In genomic region chr14:33303348-33303819, GRCm38 (mm10) we compare ENCODE assay signal across 8 mouse cellular contexts.
DNase-seq lines count a peak whose midpoint lies in the region; ATAC-seq and TF ChIP-seq lines count a peak whose summit lies in the region.

No protein-coding gene starts in this region.

- no peak overlapping the region for H3K9ac ChIP-seq in midbrain, embryonic 16.5 days (ENCODE audit: low read depth, low read length)

- no peak overlapping the region for H3K4me3 ChIP-seq in limb, embryonic 10.5 days
- no peak overlapping the region for H3K4me3 ChIP-seq in midbrain, embryonic 16.5 days (ENCODE audit: low read depth, low read length)
- no peak overlapping the region for H3K4me3 ChIP-seq in spleen, adult 2 months (ENCODE audit: extremely low read depth, insufficient read depth, insufficient read length)

- 0 out of 2 replicates have a peak, but pooled peaks cover under 1% of the 10 kb centered on the region for H3K27me3 ChIP-seq in limb, embryonic 10.5 days (ENCODE audit: low read depth, poor library complexity, severe bottlenecking)
- no peaks in the 10 kb centered on the region for H3K27me3 ChIP-seq in midbrain, embryonic 16.5 days (ENCODE audit: control insufficient read depth, insufficient read depth, low read depth, low read length)
- H3K27me3 ChIP-seq in spleen, adult 2 months (ENCODE audit: control insufficient read depth, insufficient read depth, low read length) = no peaks in the 10 kb centered on the region

- TF ChIP-seq CTCF in spleen, adult 2 months (IDR thresholded peaks at IDR 0.05; ENCODE audit: extremely low read depth, insufficient read depth, insufficient read length, insufficient replicate concordance) = peak; percentile 36; the same call in 1 of the 2 replicates

- H3K9me3 ChIP-seq in limb, embryonic 10.5 days (replicated peaks) = no peaks in the 10 kb centered on the region
- no peaks in the 10 kb centered on the region for H3K9me3 ChIP-seq in midbrain, embryonic 16.5 days (replicated peaks; ENCODE audit: control insufficient read depth, low read length, poor library complexity, severe bottlenecking)

- peak; percentile 77 for ATAC-seq in midbrain, embryonic 16.5 days

- no peak overlapping the region for H3K4me2 ChIP-seq in midbrain, embryonic 16.5 days (ENCODE audit: low read length)

- TF ChIP-seq POLR2A in spleen, adult 2 months (IDR thresholded peaks at IDR 0.05; ENCODE audit: low read depth, low read length) = no peak

- intact Hi-C loops in gastrocnemius, postnatal 36 days (cut with DNase I) = loop anchor here (1.0 kb wide), 1 partner anchor 89 kb away; the partner anchor contains the start of gene Arhgap22

- peak; percentile 92 for DNase-seq in 416B (ENCODE audit: low read depth)
- peak; percentile 64 to 75 for DNase-seq in adrenal gland, adult 18-20 months (ENCODE audit: low spot score in 2 of 2)
- peak; percentile 87 for DNase-seq in embryo, embryonic 10 days (ENCODE audit: low spot score)
- DNase-seq in gastrocnemius, postnatal 36 days = peak; percentile 41 to 57
- peak; percentile 49 to 81 for DNase-seq in kidney, adult 8-10 months
- peak; percentile 81 for DNase-seq in limb, embryonic 10.5 days (ENCODE audit: low spot score)
- DNase-seq in spleen, adult 2 months (ENCODE audit: low read depth in 1 of 2, low spot score in 2 of 2) = peak; percentile 50 to 64

- peaks cover 5% of the 10 kb centered on the region; the same call in 1 of the 2 replicates for H3K4me1 ChIP-seq in limb, embryonic 10.5 days
- H3K4me1 ChIP-seq in midbrain, embryonic 16.5 days (ENCODE audit: control insufficient read depth, insufficient read depth, low read length) = no peaks in the 10 kb centered on the region
- H3K4me1 ChIP-seq in spleen, adult 2 months (ENCODE audit: control insufficient read depth, insufficient read depth, insufficient read length) = no peaks in the 10 kb centered on the region

- no peak overlapping the region for H3K27ac ChIP-seq in limb, embryonic 10.5 days
- no peak overlapping the region for H3K27ac ChIP-seq in midbrain, embryonic 16.5 days (ENCODE audit: low read length)
- no peak overlapping the region for H3K27ac ChIP-seq in spleen, adult 2 months (ENCODE audit: insufficient read depth, low read length)

- no peaks in the 10 kb centered on the region for H3K36me3 ChIP-seq in limb, embryonic 10.5 days
- H3K36me3 ChIP-seq in midbrain, embryonic 16.5 days (ENCODE audit: control insufficient read depth, insufficient read depth, low read length) = no peaks in the 10 kb centered on the region
- H3K36me3 ChIP-seq in spleen, adult 2 months (ENCODE audit: control insufficient read depth, insufficient read depth, low read length) = no peaks in the 10 kb centered on the region

- WGBS in limb, embryonic 10.5 days = 25% methylated on average over 9 of the region's 9 CpGs
- WGBS in midbrain, embryonic 16.5 days = 25% methylated on average over 9 of the region's 9 CpGs
- WGBS in spleen, adult 2 months = 7% methylated on average over 9 of the region's 9 CpGs
